In genomic region chr14:118774507-118775428, GRCm38 (mm10) we compare ENCODE assay signal across 9 mouse cellular contexts. TPM values are rescaled to one million over a fixed set of nuclear protein-coding genes. Genes with fewer than 3 reads are reported as not detected.
DNase-seq lines count a peak whose midpoint lies in the region; ATAC-seq and TF ChIP-seq lines count a peak whose summit lies in the region.
"Had no signal": no experiment of that assay in that cellular context is flagged by ENCODE, and none has a peak within 500 bp of the region (broad histone marks: within the 10 kb centered on the region; RNA-seq: fewer than 3 reads in every experiment).

No protein-coding gene starts in this region.

- peak; percentile 40 for ATAC-seq in liver, embryonic 16.5 days (ENCODE audit: low read depth)

- H3K9ac ChIP-seq in liver, embryonic 16.5 days (ENCODE audit: low read depth, low read length), result no peak overlapping the region

- no peaks in the 10 kb centered on the region for H3K36me3 ChIP-seq in liver, embryonic 16.5 days (ENCODE audit: control insufficient read depth, insufficient read depth)

- H3K27ac ChIP-seq in layer of hippocampus, adult 2 months, result no peak overlapping the region
- H3K27ac ChIP-seq in liver, embryonic 16.5 days (ENCODE audit: low read length), result no peak overlapping the region
- H3K27ac ChIP-seq: macrophage had no signal

- TF ChIP-seq CTCF in layer of hippocampus, adult 2 months (conservative IDR thresholded peaks at IDR 0.05), result peak; percentile 74

- no peak overlapping the region for H3K4me3 ChIP-seq in layer of hippocampus, adult 2 months
- H3K4me3 ChIP-seq in liver, embryonic 16.5 days (ENCODE audit: low read depth, low read length), result no peak overlapping the region

- H3K4me2 ChIP-seq in liver, embryonic 16.5 days (ENCODE audit: low read depth, low read length), result no peak overlapping the region

- H3K9me3 ChIP-seq in liver, embryonic 16.5 days (replicated peaks; ENCODE audit: control insufficient read depth, low read length), result no peaks in the 10 kb centered on the region

- no peaks in the 10 kb centered on the region; the same call in 1 of the 2 replicates for H3K4me1 ChIP-seq in liver, embryonic 16.5 days (ENCODE audit: control insufficient read depth, low read depth, low read length)

- H3K27me3 ChIP-seq in liver, embryonic 16.5 days (ENCODE audit: control insufficient read depth, insufficient read depth, low read depth, low read length), result no peaks in the 10 kb centered on the region

- WGBS in liver, embryonic 16.5 days (ENCODE audit: insufficient replicate concordance), result 60% methylated on average over 12 of the region's 12 CpGs

- DNase-seq in adrenal gland, adult (ENCODE audit: inconsistent age in 2 of 2, low spot score in 1 of 2), result peak; percentile 23 to 63
- no peak for DNase-seq in adrenal gland, postnatal 4 days (ENCODE audit: low spot score in 2 of 2)
- DNase-seq in layer of hippocampus, adult 2 months (ENCODE audit: low spot score in 2 of 2), result no peak
- no peak for DNase-seq in layer of hippocampus, adult 9-11 months
- peak; percentile 12 for DNase-seq in brain, embryonic 18.5 days (ENCODE audit: low read depth, low spot score)
- DNase-seq in frontal cortex, adult 2 months (ENCODE audit: extremely low spot score in 1 of 2, low spot score in 1 of 2), result no peak
- DNase-seq in left cerebral cortex, adult 18-20 months (ENCODE audit: low spot score in 2 of 2), result no peak

RNA-seq across cellular contexts. Expression of gene Cldn10, which starts 12.9 kb away (rescaled TPM):
- total RNA-seq in adrenal gland, postnatal 4 days (2021), result 10 to 100 TPM in 1 of 2 experiments, under 1 TPM in 1; 0.54 to 10.3 TPM
- 10 to 100 TPM; 35.2 to 39.5 TPM for total RNA-seq in layer of hippocampus, adult 2 months (2021)
- polyA plus RNA-seq in liver, embryonic 16.5 days (2015; fragmentation: Nextera tagmentation; extraction: Ambion mirVana), result 0.43 and 1.3 TPM in 2 replicates
- 28.5 and 32.5 TPM in 2 replicates for polyA plus RNA-seq in frontal cortex, adult 2 months (2012; rRNA removed)
- total RNA-seq in left cerebral cortex, adult 18-20 months (2021), result 10 to 100 TPM; 29.1 to 30.0 TPM
- polyA plus RNA-seq: macrophage had no signal

Comparison
In these comparisons a context has a peak if more than half of its experiments do, and no peak if none do; other contexts are left out.
1. DNase-seq: peak in adrenal gland, adult (2 of 2) and brain, embryonic 18.5 days (single experiment); none in adrenal gland, postnatal 4 days (0 of 2), layer of hippocampus, adult 2 months (0 of 2), layer of hippocampus, adult 9-11 months (single experiment), frontal cortex, adult 2 months (0 of 2) and left cerebral cortex, adult 18-20 months (0 of 2).